Mouse (Mus musculus) spleen, adult 2 months (tissue): ENCODE measurements at regions not wholly inside any gene's neighbourhood (a gene's known extent, or its start where the extent isn't known, plus 50 kb on each side); places are given as distances from the start of the nearest gene placed in this dataset.

ENCODE experiments used
- DNase-seq, 2 experiments: peaks; one replicate each; pipeline versions ENCODE4 v3.0.0 to v3.0.0-alpha.2; 2012 to 2021; ENCODE audit warnings: low spot score in 2 of 2, low read depth in 1 of 2
- H3K27ac ChIP-seq: fragments of 200-500 bp; 2 replicates; pipeline ENCODE4 v1.5.1; 2012; ENCODE audit warnings: low read length, inconsistent platforms; ENCODE audit not compliant: insufficient read depth
- H3K27me3 ChIP-seq: fragments of 200-500 bp; 2 replicates; pipeline ENCODE4 v1.6.1; 2012; ENCODE audit warnings: mild to moderate bottlenecking, moderate library complexity, low read length, inconsistent platforms; ENCODE audit not compliant: control insufficient read depth, insufficient read depth
- H3K36me3 ChIP-seq: fragments of 200-500 bp; 2 replicates; pipeline ENCODE4 v1.6.1; 2012; ENCODE audit warnings: mild to moderate bottlenecking, low read length, inconsistent platforms; ENCODE audit not compliant: control insufficient read depth, insufficient read depth
- H3K4me1 ChIP-seq: fragments of 200-500 bp; 2 replicates; pipeline ENCODE4 v1.6.1; 2011; ENCODE audit warnings: inconsistent platforms; ENCODE audit not compliant: control insufficient read depth, insufficient read depth, insufficient read length
- H3K4me3 ChIP-seq: fragments of 200-500 bp; 2 replicates; pipeline ENCODE4 v1.5.1; 2011; ENCODE audit warnings: mild to moderate bottlenecking, inconsistent platforms; ENCODE audit not compliant: insufficient read depth, insufficient read length; ENCODE audit errors: extremely low read depth
- CTCF ChIP-seq: fragments of 200-500 bp; IDR thresholded peaks from 2 replicates; pipeline ENCODE4 v1.5.1; 2011; ENCODE audit warnings: mild to moderate bottlenecking, inconsistent platforms; ENCODE audit not compliant: insufficient read depth, insufficient read length, insufficient replicate concordance; ENCODE audit errors: extremely low read depth
- POLR2A ChIP-seq: fragments of 200-500 bp; IDR thresholded peaks from 2 replicates; pipeline ENCODE4 v1.6.1; 2011; ENCODE audit warnings: low read depth, low read length, inconsistent platforms
- WGBS: fragments of 180-500 bp; shearing (Covaris S2); methylation state at CpG from one replicate; pipeline ENCODE4 v1.1.7; 2018; 5-methylcytosine and 5-hydroxymethylcytosine counted together

DNA sequence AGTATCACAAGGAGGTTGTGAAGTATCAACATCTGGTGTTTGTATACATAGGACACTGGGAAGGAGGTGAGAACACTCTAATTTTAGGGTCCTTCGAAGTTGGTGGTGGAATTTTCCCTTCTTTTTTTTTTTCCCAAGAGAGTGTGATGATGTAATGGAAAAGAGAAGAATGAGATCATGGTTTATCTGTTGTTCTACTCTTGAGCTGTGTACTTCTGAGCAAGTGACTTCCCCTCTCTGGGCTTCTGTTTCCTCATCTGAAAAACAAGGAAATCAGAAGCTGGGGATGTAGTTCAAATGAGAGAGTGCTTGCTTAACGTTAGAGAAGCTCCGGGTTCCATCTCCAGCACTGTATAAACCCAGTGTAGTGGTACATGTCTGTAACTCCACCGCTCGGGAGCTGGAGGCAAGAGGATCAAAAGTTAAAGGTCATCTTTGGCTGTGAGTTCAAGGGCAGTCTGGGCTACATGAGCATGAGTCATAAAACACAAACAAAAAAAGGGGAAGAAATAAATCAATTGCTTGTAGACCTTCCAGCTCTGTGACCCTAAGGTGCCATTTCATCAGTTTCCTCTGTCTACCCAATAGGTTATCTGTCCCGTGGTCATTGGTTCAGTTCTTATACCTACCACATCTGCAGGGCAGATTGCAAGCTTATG is 132.5 kb upstream of the Cxcr4 start:
- WGBS = 38% methylated on average over 6 of the region's 6 CpGs
- DNase-seq = peak in 1 of 2 experiments; percentile 52
- H3K4me3 ChIP-seq = no peak overlapping the region
- H3K27me3 ChIP-seq = no peaks in the 10 kb centered on the region
- no peak overlapping the region for H3K27ac ChIP-seq
- H3K4me1 ChIP-seq = no peaks in the 10 kb centered on the region; the same call in 1 of the 2 replicates
- H3K36me3 ChIP-seq = no peaks in the 10 kb centered on the region
- TF ChIP-seq POLR2A = no peak
- TF ChIP-seq CTCF = no peak

GRCm38 (mm10) chr1:128723843-128724242 is 131.8 kb upstream of the Cxcr4 start:
- Histone ChIP-seq H3K4me3 (no peak overlapping the region), H3K27me3 (no peaks in the 10 kb centered on the region), H3K4me1 (no peaks in the 10 kb centered on the region; the same call in 1 of the 2 replicates), H3K36me3 (no peaks in the 10 kb centered on the region), H3K27ac (no peak overlapping the region)
- DNase-seq = no peak
- WGBS = 65% methylated on average over 3 of the region's 3 CpGs
- TF ChIP-seq CTCF = no peak
- no peak for TF ChIP-seq POLR2A

DNA sequence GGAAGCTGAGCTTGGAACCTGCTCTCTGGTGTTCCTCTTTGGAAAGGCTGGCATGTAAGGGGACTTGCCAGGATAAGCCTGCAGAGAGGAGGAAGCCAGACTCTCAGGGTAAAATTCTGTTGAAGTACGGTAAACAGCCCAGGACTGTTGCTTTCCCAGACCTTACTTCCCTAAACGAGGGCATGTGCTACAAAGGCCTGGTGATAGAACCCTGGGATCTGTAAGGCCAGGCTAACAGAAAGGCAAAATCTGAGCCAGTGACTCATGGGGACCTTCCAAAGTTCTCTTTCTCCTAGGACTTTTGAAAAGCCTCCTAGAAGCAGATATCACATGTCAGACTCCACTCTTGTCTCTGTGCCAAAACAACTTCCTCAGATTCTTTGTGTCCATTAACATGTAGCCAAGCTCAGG is 130.0 kb upstream of the Cxcr4 start:
- peak overlapping the region; percentile 26; the same call in 1 of the 2 replicates for H3K27ac ChIP-seq
- H3K27me3 ChIP-seq = no peaks in the 10 kb centered on the region
- 36% methylated on average over 2 of the region's 2 CpGs for WGBS
- H3K4me1 ChIP-seq = peaks cover 2% of the 10 kb centered on the region
- H3K36me3 ChIP-seq = no peaks in the 10 kb centered on the region
- DNase-seq = no peak
- TF ChIP-seq CTCF = no peak
- TF ChIP-seq POLR2A = no peak
- no peak overlapping the region for H3K4me3 ChIP-seq

GRCm38 (mm10) chr1:128714843-128715242 is 122.8 kb upstream of the Cxcr4 start:
- 86% methylated on average over 6 of the region's 6 CpGs for WGBS

DNA sequence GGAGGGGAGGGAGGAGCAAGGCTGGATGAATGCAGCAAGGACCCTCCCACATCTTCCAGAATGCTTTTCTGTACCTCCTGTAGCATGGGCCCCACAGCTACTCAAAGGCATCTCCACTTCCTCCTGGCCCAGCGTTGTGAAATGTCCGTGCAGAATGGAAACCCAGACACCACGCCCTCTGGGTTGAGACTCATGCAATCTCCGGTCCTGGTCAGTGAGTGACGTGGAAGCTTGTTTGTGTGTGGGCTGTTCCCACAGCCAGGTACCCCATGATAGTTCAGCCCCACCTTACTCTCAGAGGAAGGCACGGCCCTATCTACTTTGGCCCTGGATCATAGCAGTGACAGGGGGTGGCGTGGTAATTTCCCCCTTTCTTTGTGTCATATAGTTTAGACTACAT is 120.8 kb upstream of the Cxcr4 start:
- Histone ChIP-seq H3K27ac (peak overlapping the region; percentile 44), H3K27me3 (no peaks in the 10 kb centered on the region), H3K36me3 (no peaks in the 10 kb centered on the region), H3K4me1 (peaks cover 8% of the 10 kb centered on the region; the same call in 1 of the 2 replicates), H3K4me3 (no peak overlapping the region)
- TF ChIP-seq POLR2A = no peak
- no peak for TF ChIP-seq CTCF
- WGBS = 33% methylated on average over 7 of the region's 7 CpGs
- DNase-seq = peak; percentile 31 to 52

More at GRCm38 (mm10) chr1:128714843-128715242, 122.8 kb upstream of the Cxcr4 start:
- H3K4me3 ChIP-seq = no peak overlapping the region
- H3K27me3 ChIP-seq = no peaks in the 10 kb centered on the region
- H3K27ac ChIP-seq = no peak overlapping the region
- H3K36me3 ChIP-seq = no peaks in the 10 kb centered on the region
- peaks cover 8% of the 10 kb centered on the region; the same call in 1 of the 2 replicates for H3K4me1 ChIP-seq
- TF ChIP-seq POLR2A (no peak), CTCF (no peak)
- no peak for DNase-seq

DNA sequence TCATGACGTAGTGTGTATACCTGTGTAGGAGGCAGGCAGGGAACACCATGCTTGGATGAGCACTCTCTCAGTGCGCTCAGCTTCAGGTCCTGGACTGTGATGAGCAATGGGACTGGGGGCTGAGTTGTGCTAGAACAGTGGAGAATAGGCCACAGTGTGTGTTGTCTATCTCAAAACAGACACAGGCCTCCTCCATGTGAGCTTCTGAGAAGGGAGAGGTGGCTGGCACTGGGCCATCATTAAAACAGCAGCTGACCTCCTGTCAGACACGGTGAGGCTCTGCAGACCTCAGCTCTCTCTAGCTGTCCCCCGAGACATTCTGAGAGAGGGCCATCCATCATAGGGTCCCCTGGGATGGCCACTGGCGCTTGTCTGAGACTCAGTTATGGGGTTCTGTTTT is 119.0 kb upstream of the Cxcr4 start:
- H3K27ac ChIP-seq = no peak overlapping the region
- TF ChIP-seq POLR2A (no peak), CTCF (no peak)
- no peaks in the 10 kb centered on the region for H3K27me3 ChIP-seq
- no peak for DNase-seq
- no peak overlapping the region for H3K4me3 ChIP-seq
- peaks cover 15% of the 10 kb centered on the region; the same call in 1 of the 2 replicates for H3K4me1 ChIP-seq
- H3K36me3 ChIP-seq = no peaks in the 10 kb centered on the region
- 56% methylated on average over 5 of the region's 5 CpGs for WGBS

DNA sequence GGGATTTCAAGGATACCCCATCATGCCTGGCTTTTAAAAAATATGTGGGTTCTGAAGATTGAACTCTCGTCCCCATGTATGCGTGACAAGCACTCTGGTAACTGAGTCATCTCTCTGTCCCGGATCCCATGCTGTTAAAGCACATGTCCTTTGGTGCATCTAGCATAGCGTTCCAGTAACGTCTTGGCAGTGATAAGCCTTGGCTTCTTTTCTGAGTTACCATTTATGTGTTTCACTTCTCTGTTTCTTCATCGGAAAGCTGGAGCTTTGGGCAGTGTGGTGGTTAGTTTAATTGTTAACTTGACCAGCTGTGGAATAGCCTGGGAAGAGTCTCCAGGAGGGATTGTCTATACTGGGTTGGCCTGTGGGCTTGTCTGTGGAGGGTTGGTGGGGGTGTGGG is 115.7 kb upstream of the Cxcr4 start:
- WGBS = 72% methylated on average over 6 of the region's 6 CpGs
- no peak for DNase-seq
- H3K27ac ChIP-seq = no peak overlapping the region

More for the DNA sequence above, 115.7 kb upstream of the Cxcr4 start:
- Histone ChIP-seq H3K4me1 (peaks cover 33% of the 10 kb centered on the region), H3K36me3 (no peaks in the 10 kb centered on the region), H3K27me3 (no peaks in the 10 kb centered on the region), H3K4me3 (no peak overlapping the region)
- TF ChIP-seq CTCF (no peak), POLR2A (no peak)
